Mouse (Mus musculus): ENCODE measurements around the gene Nfatc2. TPM values are rescaled to one million over a fixed set of nuclear protein-coding genes. Genes with fewer than 3 reads are reported as not detected.

The Nfatc2 gene
- total and polyA plus RNA-seq, 3 experiments: not detected

DNA sequence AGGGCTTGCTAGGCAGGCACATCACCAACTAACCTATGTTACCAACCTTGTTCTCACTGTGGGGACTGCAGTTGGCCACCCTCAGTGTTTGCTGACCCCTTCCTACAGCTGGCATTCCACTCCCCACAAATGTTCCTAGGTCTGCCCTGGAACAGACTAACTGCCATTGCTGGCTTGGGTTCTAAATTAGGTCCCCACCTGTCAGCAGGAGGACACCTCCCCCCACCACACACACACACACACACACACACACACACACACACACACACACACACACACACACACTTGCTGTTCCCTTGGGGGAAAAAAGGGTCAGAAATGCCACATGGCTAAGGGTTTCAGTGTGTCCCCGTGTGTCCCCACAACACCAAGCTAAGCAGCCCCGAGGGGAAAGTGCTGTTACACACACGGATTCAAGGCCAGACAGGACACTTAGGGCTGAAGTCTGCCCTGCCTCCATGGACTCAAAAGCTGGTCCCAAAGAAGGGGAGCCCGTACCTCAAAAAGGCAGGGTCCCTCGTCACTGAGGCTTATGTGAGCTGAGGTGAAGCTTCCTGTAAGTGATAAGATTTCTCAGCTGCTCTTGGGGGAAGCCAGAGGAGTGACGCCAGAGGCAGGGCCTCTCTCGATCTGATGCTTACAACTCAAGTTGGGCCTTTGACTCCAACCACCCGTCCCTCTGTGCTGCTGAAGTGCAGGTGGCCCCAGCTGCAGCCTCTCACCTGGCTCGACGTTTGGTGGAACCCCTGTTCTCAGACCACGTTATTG, 113.1 kb downstream of the Nfatc2 start:
- no peak overlapping the region for H3K4me3 ChIP-seq (ENCODE audit: control insufficient read depth in 1 of 2, insufficient read depth in 1 of 2, low read depth in 2 of 2, low read length in 2 of 2)
- H3K4me1 ChIP-seq (ENCODE audit: control insufficient read depth in 1 of 2, insufficient read depth in 2 of 2, low read length in 2 of 2): no peaks in the 10 kb centered on the region
- H3K27ac ChIP-seq (ENCODE audit: control insufficient read depth, low read depth, low read length): no peak overlapping the region
- no peaks in the 10 kb centered on the region for H3K79me2 ChIP-seq (ENCODE audit: control insufficient read depth, insufficient read depth, low read length, poor library complexity)
- DNase-seq (ENCODE audit: low read depth, low spot score): no peak
- H3K27me3 ChIP-seq (ENCODE audit: control insufficient read depth in 1 of 2, insufficient read depth in 2 of 2, low read length in 2 of 2): no peaks in the 10 kb centered on the region
- H3K9ac ChIP-seq (ENCODE audit: control insufficient read depth, low read depth, low read length, poor library complexity, severe bottlenecking): no peak overlapping the region
- TF ChIP-seq SMC3 (IDR thresholded peaks at IDR 0.05; ENCODE audit: low read depth, low read length): no peak
- TF ChIP-seq ZC3H11A (IDR thresholded peaks at IDR 0.05; ENCODE audit: low read depth, low read length): no peak
- TF ChIP-seq POLR2AphosphoS5 (IDR thresholded peaks at IDR 0.05; ENCODE audit: borderline replicate concordance, low read depth, low read length): no peak
- no peak for TF ChIP-seq USF1 (IDR thresholded peaks at IDR 0.05; ENCODE audit: low read depth, low read length)
- no peak for TF ChIP-seq RAD21 (IDR thresholded peaks at IDR 0.05; ENCODE audit: low read depth, low read length)
- no peak for TF ChIP-seq MYB (IDR thresholded peaks at IDR 0.05; ENCODE audit: low read depth, low read length)
- TF ChIP-seq POLR2AphosphoS2 (IDR thresholded peaks at IDR 0.05; ENCODE audit: low read length): no peak
- no peak for TF ChIP-seq MAX (IDR thresholded peaks at IDR 0.05; ENCODE audit: low read length)
- no peak for TF ChIP-seq HCFC1 (IDR thresholded peaks at IDR 0.05; ENCODE audit: low read depth, low read length)
- no peaks in the 10 kb centered on the region; the same call in 1 of the 2 replicates for H3K9me3 ChIP-seq (replicated peaks; ENCODE audit: insufficient read depth, low read length)
- no peaks in the 10 kb centered on the region for H3K36me3 ChIP-seq (ENCODE audit: control insufficient read depth in 1 of 2, insufficient read depth in 2 of 2, low read length in 2 of 2)

DNA sequence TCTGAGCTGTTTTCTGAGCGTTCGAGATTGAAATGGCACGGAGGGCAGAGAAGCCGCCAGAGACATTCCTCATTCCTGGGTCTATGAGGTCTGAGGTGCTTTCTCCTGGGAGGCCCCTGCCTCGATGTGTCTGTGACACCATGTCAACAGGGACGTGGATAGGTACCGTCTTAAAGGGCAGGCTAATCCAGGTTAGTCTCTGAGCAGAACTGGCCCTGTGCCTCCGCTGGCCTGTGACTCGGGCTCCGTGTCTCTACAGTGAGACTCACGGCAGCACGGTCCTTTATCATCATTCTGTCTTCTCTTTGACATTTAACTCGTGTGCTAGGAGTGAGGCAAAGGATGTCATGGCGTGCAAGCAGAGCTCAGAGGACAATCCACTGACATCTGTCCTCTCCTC, 120.3 kb downstream of the Nfatc2 start:
- Histone ChIP-seq H3K27ac (ENCODE audit: control insufficient read depth, low read depth, low read length) (no peak overlapping the region), H3K9me3 (replicated peaks; ENCODE audit: insufficient read depth, low read length) (no peaks in the 10 kb centered on the region), H3K9ac (ENCODE audit: control insufficient read depth, low read depth, low read length, poor library complexity, severe bottlenecking) (no peak overlapping the region), H3K4me1 (ENCODE audit: control insufficient read depth in 1 of 2, insufficient read depth in 2 of 2, low read length in 2 of 2) (no peaks in the 10 kb centered on the region), H3K79me2 (ENCODE audit: control insufficient read depth, insufficient read depth, low read length, poor library complexity) (no peaks in the 10 kb centered on the region), H3K4me3 (ENCODE audit: control insufficient read depth in 1 of 2, insufficient read depth in 1 of 2, low read depth in 2 of 2, low read length in 2 of 2) (no peak overlapping the region), H3K36me3 (ENCODE audit: control insufficient read depth in 1 of 2, insufficient read depth in 2 of 2, low read length in 2 of 2) (no peaks in the 10 kb centered on the region), H3K27me3 (ENCODE audit: control insufficient read depth in 1 of 2, insufficient read depth in 2 of 2, low read length in 2 of 2) (no peaks in the 10 kb centered on the region)
- no peak for DNase-seq (ENCODE audit: low read depth, low spot score)
- TF ChIP-seq MYB (IDR thresholded peaks at IDR 0.05; ENCODE audit: low read depth, low read length): no peak
- no peak for TF ChIP-seq E2F4 (IDR thresholded peaks at IDR 0.05; ENCODE audit: borderline replicate concordance, low read depth, low read length)
- TF ChIP-seq SMC3 (IDR thresholded peaks at IDR 0.05; ENCODE audit: low read depth, low read length): no peak
- no peak for TF ChIP-seq MAZ (IDR thresholded peaks at IDR 0.05; ENCODE audit: low read depth, low read length)
- no peak for TF ChIP-seq KAT2A (conservative IDR thresholded peaks at IDR 0.05; ENCODE audit: low read depth, low read length)
- TF ChIP-seq TAL1 (IDR thresholded peaks at IDR 0.05; ENCODE audit: low read length): no peak
- no peak for TF ChIP-seq ZC3H11A (IDR thresholded peaks at IDR 0.05; ENCODE audit: low read depth, low read length)
- no peak for TF ChIP-seq JUND (IDR thresholded peaks at IDR 0.05; ENCODE audit: low read depth, low read length)
- TF ChIP-seq HCFC1 (IDR thresholded peaks at IDR 0.05; ENCODE audit: low read depth, low read length): no peak
- TF ChIP-seq USF2 (IDR thresholded peaks at IDR 0.05; ENCODE audit: borderline replicate concordance in 1 of 2, insufficient read depth in 1 of 2, low read depth in 1 of 2, low read length in 2 of 2): no peak
- no peak for TF ChIP-seq ZNF384 (IDR thresholded peaks at IDR 0.05; ENCODE audit: low read depth, low read length)
- no peak for TF ChIP-seq MEF2A (IDR thresholded peaks at IDR 0.05; ENCODE audit: extremely low read depth, insufficient replicate concordance, low read depth, low read length, poor library complexity, severe bottlenecking)
- TF ChIP-seq TBP (IDR thresholded peaks at IDR 0.05; ENCODE audit: low read depth, low read length): no peak

Data from MEL (cell line).